Mouse (Mus musculus) heart, adult 2 months (tissue): ENCODE measurements around the gene H2-DMb1.

ENCODE experiments used
- CTCF ChIP-seq: fragments of 200-600 bp; IDR thresholded peaks from 2 replicates; pipeline ENCODE4 v1.8.1; 2022; ENCODE audit warnings: antibody characterized with exemption, mild to moderate bottlenecking, moderate library complexity
- EP300 ChIP-seq: fragments of 200-500 bp; IDR thresholded peaks from 2 replicates; pipeline ENCODE4 v1.6.1; 2011; ENCODE audit warnings: low read depth, low read length, control low read depth; ENCODE audit not compliant: insufficient read depth
- POLR2A ChIP-seq: fragments of 200-500 bp; IDR thresholded peaks from 2 replicates; pipeline ENCODE4 v1.6.1; 2011; ENCODE audit warnings: mild to moderate bottlenecking, low read depth, low read length, control low read depth; ENCODE audit not compliant: insufficient read depth

DNA sequence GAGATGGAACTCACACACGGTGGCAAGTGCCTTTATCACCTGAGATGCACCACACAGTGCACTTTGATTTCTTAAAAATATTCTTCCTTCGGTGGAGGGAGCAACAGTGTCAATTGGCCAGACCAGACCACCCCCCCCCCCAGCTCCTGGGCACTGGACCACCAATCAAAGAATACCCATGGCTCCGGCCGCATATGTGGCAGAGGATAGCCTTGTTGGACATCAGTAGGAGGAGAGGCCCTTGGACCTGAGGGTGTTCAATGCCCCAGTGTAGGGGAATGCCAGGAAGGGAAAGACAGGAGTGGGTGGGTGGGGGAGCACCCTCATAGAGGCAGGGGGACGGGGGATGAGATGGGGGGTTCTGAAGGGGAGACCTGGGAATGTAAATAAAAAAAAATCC lies 53.9 kb downstream of the H2-DMb1 start:
- TF ChIP-seq CTCF = no peak
- TF ChIP-seq POLR2A = no peak
- TF ChIP-seq EP300 = no peak
